Comparison of ENCODE assay signal across 9 mouse cellular contexts in genomic region chr9:115049981-115050720, GRCm38 (mm10).
DNase-seq lines count a peak whose midpoint lies in the region; ATAC-seq and TF ChIP-seq lines count a peak whose summit lies in the region.
"Had no signal": no experiment of that assay in that cellular context is flagged by ENCODE, and none has a peak within 500 bp of the region (broad histone marks: within the 10 kb centered on the region; RNA-seq: fewer than 3 reads in every experiment).

No protein-coding gene starts in this region.

- WGBS in intestine, postnatal 0 days, result 59% methylated on average over 13 of the region's 13 CpGs
- WGBS in stomach, embryonic 15.5 days, result 63% methylated on average over 13 of the region's 13 CpGs
- 81% methylated on average over 13 of the region's 13 CpGs for WGBS in midbrain, embryonic 11.5 days

- no peak overlapping the region for H3K9ac ChIP-seq in intestine, postnatal 0 days (ENCODE audit: low read depth, low read length)
- H3K9ac ChIP-seq in stomach, embryonic 15.5 days, result no peak overlapping the region
- no peak overlapping the region for H3K9ac ChIP-seq in midbrain, embryonic 11.5 days (ENCODE audit: low read length)

- no peak overlapping the region for H3K4me2 ChIP-seq in intestine, postnatal 0 days (replicated peaks; ENCODE audit: low read depth)
- H3K4me2 ChIP-seq in stomach, embryonic 15.5 days, result no peak overlapping the region
- no peak overlapping the region for H3K4me2 ChIP-seq in midbrain, embryonic 11.5 days

- H3K4me1 ChIP-seq in intestine, postnatal 0 days (replicated peaks; ENCODE audit: control insufficient read depth, insufficient read depth, low read length), result 0 out of 2 replicates have a peak, but pooled peaks cover 4% of the 10 kb centered on the region
- 0 out of 2 replicates have a peak, but pooled peaks cover 11% of the 10 kb centered on the region for H3K4me1 ChIP-seq in stomach, embryonic 15.5 days
- peaks cover 14% of the 10 kb centered on the region for H3K4me1 ChIP-seq in midbrain, embryonic 11.5 days (ENCODE audit: control insufficient read depth, insufficient read depth, low read length)

- no peaks in the 10 kb centered on the region for H3K27me3 ChIP-seq in intestine, postnatal 0 days (replicated peaks; ENCODE audit: control insufficient read depth, insufficient read depth, low read length)
- no peaks in the 10 kb centered on the region for H3K27me3 ChIP-seq in stomach, embryonic 15.5 days (replicated peaks)
- H3K27me3 ChIP-seq in midbrain, embryonic 11.5 days (ENCODE audit: control insufficient read depth, insufficient read depth, low read length), result no peaks in the 10 kb centered on the region

- DNase-seq in ovary, adult 18-20 months (ENCODE audit: low spot score), result peak; percentile 34
- DNase-seq in ovary, postnatal 14 days (ENCODE audit: low spot score), result no peak
- peak; percentile 73 to 74 for DNase-seq in cerebellum, postnatal 14 days
- DNase-seq in left cerebral cortex, adult 11 months (ENCODE audit: low spot score), result no peak
- DNase-seq in midbrain, embryonic 11.5 days (ENCODE audit: low spot score, missing footprints), result no peak
- DNase-seq in layer of hippocampus, postnatal 10 days (ENCODE audit: low spot score in 2 of 2), result no peak
- DNase-seq: thymus, postnatal 14 days had no signal

- TF ChIP-seq CTCF in intestine, postnatal 0 days (IDR thresholded peaks at IDR 0.05; ENCODE audit: low read depth), result no peak

- no peaks in the 10 kb centered on the region for H3K9me3 ChIP-seq in intestine, postnatal 0 days (ENCODE audit: control insufficient read depth)
- no peaks in the 10 kb centered on the region for H3K9me3 ChIP-seq in stomach, embryonic 15.5 days
- H3K9me3 ChIP-seq in midbrain, embryonic 11.5 days (ENCODE audit: control insufficient read depth, low read length), result no peaks in the 10 kb centered on the region

- H3K4me3 ChIP-seq in intestine, postnatal 0 days (ENCODE audit: low read depth, low read length), result no peak overlapping the region
- no peak overlapping the region for H3K4me3 ChIP-seq in stomach, embryonic 15.5 days (replicated peaks)
- H3K4me3 ChIP-seq in midbrain, embryonic 11.5 days (ENCODE audit: low read depth, low read length), result no peak overlapping the region

- peak; percentile 17; the same call in 1 of the 2 replicates for ATAC-seq in intestine, postnatal 0 days
- ATAC-seq in stomach, embryonic 15.5 days (ENCODE audit: insufficient read depth, low FRiP score, low read depth), result peak; percentile 23; the same call in 1 of the 2 replicates
- no peak for ATAC-seq in midbrain, embryonic 11.5 days (ENCODE audit: low FRiP score)

- H3K36me3 ChIP-seq in intestine, postnatal 0 days (ENCODE audit: control insufficient read depth, insufficient read depth), result no peaks in the 10 kb centered on the region
- H3K36me3 ChIP-seq in stomach, embryonic 15.5 days, result no peaks in the 10 kb centered on the region
- H3K36me3 ChIP-seq in midbrain, embryonic 11.5 days (ENCODE audit: control insufficient read depth, insufficient read depth, low read length), result no peaks in the 10 kb centered on the region

- peak overlapping the region; percentile 41; the same call in 1 of the 2 replicates for H3K27ac ChIP-seq in intestine, postnatal 0 days (ENCODE audit: low read depth, low read length)
- H3K27ac ChIP-seq in stomach, embryonic 15.5 days, result no peak overlapping the region
- H3K27ac ChIP-seq in midbrain, embryonic 11.5 days (ENCODE audit: low read depth, low read length), result no peak overlapping the region

Comparison
In these comparisons a context has a peak if more than half of its experiments do, and no peak if none do; other contexts are left out.
1. DNase-seq: peak in ovary, adult 18-20 months (single experiment) and cerebellum, postnatal 14 days (2 of 2); none in ovary, postnatal 14 days (single experiment), left cerebral cortex, adult 11 months (single experiment), midbrain, embryonic 11.5 days (single experiment) and layer of hippocampus, postnatal 10 days (0 of 2).